Mouse (Mus musculus) cerebellum, adult 2 months (tissue): ENCODE results near the gene Immp2l.

Experiments used
- CTCF ChIP-seq: fragments of 200-500 bp; IDR thresholded peaks from 2 replicates; pipeline ENCODE4 v1.5.1; 2011; ENCODE audit warnings: low read depth, mild to moderate bottlenecking, control low read depth, low read length, moderate library complexity, borderline replicate concordance; ENCODE audit not compliant: insufficient read depth
- POLR2A ChIP-seq: fragments of 200-500 bp; IDR thresholded peaks from 2 replicates; pipeline ENCODE4 v1.6.1; 2011; ENCODE audit warnings: low read length, control low read depth, borderline replicate concordance; ENCODE audit not compliant: insufficient read depth

DNA sequence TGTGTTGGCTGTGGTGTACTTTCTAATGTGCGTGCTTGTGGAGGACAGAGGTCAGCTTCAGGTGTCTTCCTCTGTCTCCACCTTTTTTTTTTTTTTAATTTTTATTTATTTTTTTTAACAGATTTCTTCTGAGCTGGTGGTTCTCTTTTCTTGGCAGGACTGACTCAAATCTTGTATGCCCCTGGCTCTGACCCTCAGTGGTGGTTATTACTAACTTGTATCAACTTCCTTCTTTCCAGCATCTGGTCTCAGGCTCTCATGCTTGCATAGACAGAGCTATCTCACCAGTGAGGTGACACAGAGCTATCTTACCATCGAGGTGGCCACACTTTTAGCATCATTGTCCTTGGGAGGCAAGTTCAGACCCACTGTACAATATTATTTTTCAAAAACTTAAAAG is 17.8 kb downstream of the Immp2l start:
- TF ChIP-seq CTCF, result no peak
- TF ChIP-seq POLR2A, result no peak
